Mouse (Mus musculus) midbrain, embryonic 15.5 days (tissue): Measurements from ENCODE around the gene Afg1l. TPM values are rescaled to one million over a fixed set of nuclear protein-coding genes. Genes with fewer than 3 reads are reported as not detected.

Source experiments
- ATAC-seq: fragments of 200-750 bp; cut with Nextera tagmentation; replicated peaks from 2 replicates; pipeline ENCODE4 v1.8.0; 2017; ENCODE audit warnings: moderate TSS enrichment
- H3K27ac ChIP-seq: fragments of 300-500 bp; sonication (generic); 2 replicates; pipeline ENCODE4 v1.5.1; 2015; ENCODE audit warnings: mild to moderate bottlenecking, inconsistent platforms
- H3K27me3 ChIP-seq: fragments of 300-500 bp; sonication (generic); replicated peaks from 2 replicates; pipeline ENCODE4 v1.6.1; 2015; ENCODE audit warnings: inconsistent platforms
- H3K36me3 ChIP-seq: fragments of 300-500 bp; sonication (generic); replicated peaks from 2 replicates; pipeline ENCODE4 v1.6.1; 2015; ENCODE audit warnings: inconsistent platforms
- H3K4me1 ChIP-seq: fragments of 300-500 bp; sonication (generic); 2 replicates; pipeline ENCODE4 v1.6.1; 2015; ENCODE audit warnings: inconsistent platforms
- H3K4me2 ChIP-seq: fragments of 300-500 bp; sonication (generic); 2 replicates; pipeline ENCODE4 v1.6.1; 2015; ENCODE audit warnings: inconsistent platforms, mild to moderate bottlenecking, moderate library complexity
- H3K4me3 ChIP-seq: fragments of 300-500 bp; sonication (generic); 2 replicates; pipeline ENCODE4 v1.5.1; 2015; ENCODE audit warnings: mild to moderate bottlenecking, inconsistent platforms
- H3K9ac ChIP-seq: fragments of 300-500 bp; sonication (generic); 2 replicates; pipeline ENCODE4 v1.6.1; 2015; ENCODE audit warnings: mild to moderate bottlenecking, inconsistent platforms
- H3K9me3 ChIP-seq: fragments of 300-500 bp; sonication (generic); 2 replicates; pipeline ENCODE4 v1.6.1; 2016; ENCODE audit warnings: inconsistent platforms
- WGBS: fragments of 180-500 bp; shearing (Covaris S2); methylation state at CpG from one replicate; pipeline ENCODE4 v1.1.7; 2015; ENCODE audit warnings: mixed read lengths; 5-methylcytosine and 5-hydroxymethylcytosine counted together
- polyA plus RNA-seq: library from polyadenylated mRNA; unstranded; fragments of >200 nt; fragmentation: Nextera tagmentation; extraction: Ambion mirVana; gene quantifications from 2 replicates; pipeline ENCODE4 v1.2.1, GENCODE M21; 2015

Gene Afg1l
- polyA plus RNA-seq, 1 experiment from 2014 or later, result 7.4 TPM

DNA sequence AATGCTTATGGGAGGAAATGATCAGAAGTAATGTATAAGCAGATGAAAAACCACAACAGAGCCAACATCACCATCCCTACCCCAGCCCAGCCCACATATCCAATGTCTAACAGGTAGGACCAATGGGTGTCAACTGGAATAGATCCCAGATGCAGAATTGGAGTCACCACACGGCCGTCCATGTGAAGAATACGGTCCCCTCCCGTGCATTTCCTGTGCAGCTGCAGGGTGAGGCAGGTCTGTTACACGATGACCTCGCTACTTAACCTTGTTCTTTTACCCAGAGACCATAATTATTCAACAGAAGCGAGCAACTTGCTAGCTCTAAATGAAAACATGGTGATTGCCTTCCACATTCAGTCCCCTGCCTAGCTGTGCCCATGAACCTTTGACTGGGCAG lies 178.4 kb downstream of the Afg1l start:
- no peak overlapping the region for H3K4me3 ChIP-seq
- no peak overlapping the region for H3K9ac ChIP-seq
- H3K27me3 ChIP-seq, result no peaks in the 10 kb centered on the region
- no peak overlapping the region for H3K27ac ChIP-seq
- 80% methylated on average over 7 of the region's 7 CpGs for WGBS
- H3K4me1 ChIP-seq, result no peaks in the 10 kb centered on the region
- no peak for ATAC-seq
- no peaks in the 10 kb centered on the region for H3K36me3 ChIP-seq
- H3K9me3 ChIP-seq, result no peaks in the 10 kb centered on the region
- H3K4me2 ChIP-seq, result no peak overlapping the region

- no peak overlapping the region for H3K4me2 ChIP-seq
- 82% methylated on average over 6 of the region's 6 CpGs for WGBS
- no peaks in the 10 kb centered on the region for H3K27me3 ChIP-seq
- H3K4me1 ChIP-seq, result no peaks in the 10 kb centered on the region
- no peak overlapping the region for H3K4me3 ChIP-seq
- no peak overlapping the region for H3K27ac ChIP-seq
- H3K9me3 ChIP-seq, result no peaks in the 10 kb centered on the region
- H3K9ac ChIP-seq, result no peak overlapping the region
- no peak for ATAC-seq
- no peaks in the 10 kb centered on the region for H3K36me3 ChIP-seq
Observed at GRCm38 (mm10) chr10:42299426-42299825, 178.9 kb downstream of the Afg1l start.

- H3K4me1 ChIP-seq, result no peaks in the 10 kb centered on the region
- no peaks in the 10 kb centered on the region for H3K9me3 ChIP-seq
- no peaks in the 10 kb centered on the region for H3K36me3 ChIP-seq
- H3K9ac ChIP-seq, result no peak overlapping the region
- ATAC-seq, result no peak
- no peak overlapping the region for H3K4me3 ChIP-seq
- H3K27me3 ChIP-seq, result no peaks in the 10 kb centered on the region
- H3K27ac ChIP-seq, result no peak overlapping the region
- 88% methylated on average over 1 of the region's 1 CpGs for WGBS
- H3K4me2 ChIP-seq, result no peak overlapping the region
Observed at GRCm38 (mm10) chr10:42297954-42298353, 180.4 kb downstream of the Afg1l start.

DNA sequence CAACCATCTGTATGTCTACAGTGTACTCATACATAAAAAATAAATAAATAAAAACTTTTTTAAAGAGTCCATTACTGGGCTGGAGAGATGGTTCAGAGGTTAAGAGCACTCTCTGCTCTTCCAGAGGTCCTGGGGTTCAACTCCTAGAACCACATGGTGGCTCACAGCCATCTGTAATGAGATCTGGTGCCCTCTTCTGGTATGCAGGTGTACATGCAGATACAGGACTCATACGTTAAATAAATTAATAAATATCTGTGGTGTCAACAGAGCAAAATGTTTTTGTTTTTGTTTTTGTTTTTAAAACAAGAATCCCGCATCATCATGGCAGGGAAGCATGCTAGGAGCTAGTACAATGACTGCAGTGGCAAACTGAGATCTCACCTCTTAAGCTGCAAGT lies 181.3 kb downstream of the Afg1l start:
- Histone ChIP-seq H3K4me1 (no peaks in the 10 kb centered on the region), H3K9ac (no peak overlapping the region), H3K36me3 (no peaks in the 10 kb centered on the region), H3K4me3 (no peak overlapping the region), H3K27me3 (no peaks in the 10 kb centered on the region), H3K27ac (no peak overlapping the region), H3K9me3 (no peaks in the 10 kb centered on the region), H3K4me2 (no peak overlapping the region)
- 85% methylated on average over 2 of the region's 2 CpGs for WGBS
- ATAC-seq, result no peak

GRCm38 (mm10) chr10:42296559-42296958 lies 181.8 kb downstream of the Afg1l start:
- ATAC-seq, result no peak
- Histone ChIP-seq H3K27me3 (no peaks in the 10 kb centered on the region), H3K4me2 (no peak overlapping the region), H3K4me3 (no peak overlapping the region), H3K9ac (no peak overlapping the region), H3K27ac (no peak overlapping the region), H3K36me3 (no peaks in the 10 kb centered on the region), H3K9me3 (no peaks in the 10 kb centered on the region), H3K4me1 (no peaks in the 10 kb centered on the region)
- WGBS, result 59% methylated on average over 4 of the region's 4 CpGs

GRCm38 (mm10) chr10:42295028-42295427 lies 183.3 kb downstream of the Afg1l start:
- peak; percentile 60; the same call in 1 of the 2 replicates for ATAC-seq
- Histone ChIP-seq H3K4me1 (no peaks in the 10 kb centered on the region), H3K27me3 (no peaks in the 10 kb centered on the region), H3K9ac (no peak overlapping the region), H3K4me3 (no peak overlapping the region), H3K4me2 (no peak overlapping the region), H3K36me3 (no peaks in the 10 kb centered on the region), H3K27ac (no peak overlapping the region), H3K9me3 (no peaks in the 10 kb centered on the region)
- 4% methylated on average over 1 of the region's 1 CpGs for WGBS

DNA sequence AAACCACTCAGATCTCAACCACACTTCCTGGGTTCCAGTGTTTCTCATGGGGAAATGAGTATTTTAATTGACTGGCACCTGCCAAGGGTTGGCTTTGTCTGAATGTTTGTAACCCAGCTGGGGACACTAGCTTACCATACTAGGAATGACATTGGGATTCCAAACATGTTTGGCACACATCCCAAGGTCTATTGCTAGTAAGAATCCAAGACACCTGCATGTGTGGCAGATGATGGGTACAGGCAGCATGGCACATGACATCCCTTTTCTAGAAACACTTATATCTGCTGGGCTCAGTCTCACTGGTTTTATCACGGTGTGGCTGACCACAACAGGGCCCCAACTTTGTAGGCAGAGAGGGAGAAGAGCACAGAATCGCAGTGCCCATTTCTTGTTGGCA lies 184.0 kb downstream of the Afg1l start:
- ATAC-seq, result no peak
- H3K27ac ChIP-seq, result no peak overlapping the region
- WGBS, result 64% methylated on average over 2 of the region's 2 CpGs
- no peaks in the 10 kb centered on the region for H3K9me3 ChIP-seq
- no peak overlapping the region for H3K4me2 ChIP-seq
- no peaks in the 10 kb centered on the region for H3K27me3 ChIP-seq
- no peak overlapping the region for H3K9ac ChIP-seq
- H3K4me3 ChIP-seq, result no peak overlapping the region
- no peaks in the 10 kb centered on the region for H3K36me3 ChIP-seq
- no peaks in the 10 kb centered on the region for H3K4me1 ChIP-seq

DNA sequence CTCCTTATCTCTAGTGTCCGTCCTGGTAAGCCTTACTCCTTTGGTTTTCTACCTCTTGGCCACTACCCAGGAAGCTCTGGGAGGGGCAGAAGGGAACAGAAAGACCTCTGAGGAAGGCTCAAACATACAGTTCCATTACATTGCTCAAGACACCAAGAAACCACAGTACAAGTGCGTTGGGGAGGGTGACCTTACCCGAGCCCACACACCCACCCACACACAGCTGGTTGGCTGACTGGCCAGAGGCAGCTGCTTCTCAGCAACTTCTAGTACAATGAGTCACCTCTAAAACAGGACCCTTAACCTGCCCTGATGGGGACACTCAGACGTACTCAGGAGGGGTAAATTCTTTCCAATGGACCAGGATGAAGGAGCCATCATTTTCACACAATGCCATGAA lies 184.5 kb downstream of the Afg1l start:
- no peaks in the 10 kb centered on the region for H3K4me1 ChIP-seq
- no peak overlapping the region for H3K27ac ChIP-seq
- H3K9me3 ChIP-seq, result no peaks in the 10 kb centered on the region
- no peak overlapping the region for H3K9ac ChIP-seq
- H3K27me3 ChIP-seq, result no peaks in the 10 kb centered on the region
- no peak overlapping the region for H3K4me3 ChIP-seq
- no peaks in the 10 kb centered on the region for H3K36me3 ChIP-seq
- no peak overlapping the region for H3K4me2 ChIP-seq
- ATAC-seq, result no peak
- WGBS, result 74% methylated on average over 4 of the region's 4 CpGs

DNA sequence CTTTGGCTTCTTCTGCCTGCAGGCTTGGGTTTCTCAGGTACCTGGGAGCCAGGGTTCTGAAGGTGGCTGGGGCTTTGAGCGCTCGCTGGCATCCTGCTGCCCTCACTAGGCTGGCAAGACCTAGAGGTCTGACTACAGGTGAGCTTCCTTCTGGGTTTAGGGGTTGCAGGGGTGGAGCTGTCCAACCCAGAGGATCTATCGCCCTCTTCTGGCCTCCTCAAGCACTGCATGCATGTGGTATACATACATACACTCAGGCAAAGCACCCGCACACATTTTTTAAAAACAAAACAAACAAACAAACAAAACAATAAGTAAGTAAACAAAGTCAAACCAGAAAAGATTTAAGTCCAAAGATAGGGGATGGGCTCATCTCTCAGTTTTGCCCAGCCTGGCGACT lies 187.0 kb downstream of the Afg1l start:
- Histone ChIP-seq H3K4me3 (no peak overlapping the region), H3K27ac (no peak overlapping the region), H3K9me3 (no peaks in the 10 kb centered on the region), H3K4me1 (no peaks in the 10 kb centered on the region), H3K36me3 (no peaks in the 10 kb centered on the region), H3K9ac (no peak overlapping the region), H3K27me3 (no peaks in the 10 kb centered on the region), H3K4me2 (no peak overlapping the region)
- ATAC-seq, result no peak
- 63% methylated on average over 5 of the region's 5 CpGs for WGBS

GRCm38 (mm10) chr10:42287666-42288065 lies 190.7 kb downstream of the Afg1l start:
- Histone ChIP-seq H3K4me1 (no peaks in the 10 kb centered on the region), H3K9me3 (no peaks in the 10 kb centered on the region), H3K27ac (no peak overlapping the region), H3K36me3 (no peaks in the 10 kb centered on the region), H3K9ac (no peak overlapping the region), H3K4me2 (no peak overlapping the region), H3K4me3 (no peak overlapping the region), H3K27me3 (no peaks in the 10 kb centered on the region)
- ATAC-seq, result no peak
- WGBS, result 45% methylated on average over 1 of the region's 1 CpGs

- peak overlapping the region; percentile 56 for H3K4me3 ChIP-seq
- H3K36me3 ChIP-seq, result no peaks in the 10 kb centered on the region
- peaks cover 16% of the 10 kb centered on the region; the same call in 1 of the 2 replicates for H3K27me3 ChIP-seq
- no peaks in the 10 kb centered on the region for H3K9me3 ChIP-seq
- H3K4me2 ChIP-seq, result peak overlapping the region; percentile 94
- H3K27ac ChIP-seq, result peak overlapping the region; percentile 99
- peak overlapping the region; percentile 54 for H3K9ac ChIP-seq
- WGBS, result 1% methylated on average over 38 of the region's 38 CpGs
- H3K4me1 ChIP-seq, result peaks cover 26% of the 10 kb centered on the region
- peak; percentile 24; the same call in 1 of the 2 replicates for ATAC-seq
Observed at GRCm38 (mm10) chr10:42278307-42278850, 200.0 kb downstream of the Afg1l start.

DNA sequence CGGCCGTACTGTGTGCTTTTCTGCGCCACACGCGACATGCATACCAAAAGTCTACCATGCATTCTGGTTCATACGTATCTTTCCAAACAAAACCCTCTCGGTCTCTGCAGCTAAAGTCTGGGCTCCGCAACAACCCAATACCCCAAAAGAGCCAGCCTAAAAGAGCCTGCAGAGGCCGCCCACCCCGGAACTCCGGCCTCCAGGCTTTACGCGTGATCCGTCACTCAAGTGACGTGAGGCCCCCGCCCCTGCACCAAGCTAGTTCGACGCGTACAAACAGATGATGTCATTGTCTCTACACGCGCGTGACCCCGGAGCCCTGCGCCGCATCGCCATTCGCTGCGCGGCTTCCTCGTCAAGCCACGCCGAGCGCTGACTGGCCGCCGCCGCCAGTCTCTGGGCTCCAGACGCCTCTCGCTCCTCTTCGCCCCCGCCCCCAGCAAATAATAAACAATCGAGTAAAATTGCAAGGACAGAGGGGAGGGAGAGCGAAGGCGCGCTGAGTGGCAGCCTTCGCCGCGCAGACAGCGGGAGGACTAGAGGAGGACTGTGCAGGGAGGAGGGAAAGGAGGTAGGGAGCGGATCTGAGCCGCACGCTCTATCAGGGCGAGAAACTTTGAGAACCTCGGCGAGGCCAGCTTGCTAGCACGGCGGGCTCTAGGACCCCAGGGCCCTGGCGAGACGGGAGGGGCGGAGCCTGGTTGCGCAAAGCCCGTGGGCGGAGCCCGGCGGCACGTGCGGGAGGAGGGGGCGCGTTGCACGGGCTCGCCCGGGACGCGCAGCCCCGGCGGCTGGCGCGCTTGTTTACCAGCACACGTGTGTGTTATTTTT lies 200.7 kb downstream of the Afg1l start:
- H3K9ac ChIP-seq, result peak overlapping the region; percentile 54
- ATAC-seq, result peak; percentile 94
- peaks cover 28% of the 10 kb centered on the region for H3K4me1 ChIP-seq
- under 1% methylated on average over 78 of the region's 78 CpGs for WGBS
- peak overlapping the region; percentile 99 for H3K27ac ChIP-seq
- H3K36me3 ChIP-seq, result no peaks in the 10 kb centered on the region
- H3K4me2 ChIP-seq, result peak overlapping the region; percentile 94
- peak overlapping the region; percentile 56 for H3K4me3 ChIP-seq
- no peaks in the 10 kb centered on the region for H3K9me3 ChIP-seq
- H3K27me3 ChIP-seq, result peaks cover 16% of the 10 kb centered on the region; the same call in 1 of the 2 replicates
